Mouse (Mus musculus): Measurements from ENCODE around the gene Pxdn.

- no peak for TF ChIP-seq GATA1 (IDR thresholded peaks at IDR 0.05; ENCODE audit: low read length)
- TF ChIP-seq TAL1 (IDR thresholded peaks at IDR 0.05; ENCODE audit: low read length): no peak
These were observed 102.2 kb downstream of the Pxdn start for GRCm38 (mm10) chr12:30039565-30039964.

Measured in erythroblast, embryonic 14.5 days (primary cell).